Comparison of ENCODE assay signal across 7 mouse cellular contexts in genomic region chr19:52768117-52768516, GRCm38 (mm10).
"Had no signal": no experiment of that assay in that cellular context is flagged by ENCODE, and none has a peak within 500 bp of the region (broad histone marks: within the 10 kb centered on the region; RNA-seq: fewer than 3 reads in every experiment).

No protein-coding gene starts in this region.

- DNase-seq: kidney, adult 11 months; kidney, adult 9 months; kidney, postnatal 36 days; lung, adult 18-20 months; retina, postnatal 1 day; thymus, postnatal 36 days had no signal

- ATAC-seq: midbrain, embryonic 16.5 days had no signal
